Comparison of ENCODE assay signal across 26 mouse cellular contexts in the genomic region with DNA sequence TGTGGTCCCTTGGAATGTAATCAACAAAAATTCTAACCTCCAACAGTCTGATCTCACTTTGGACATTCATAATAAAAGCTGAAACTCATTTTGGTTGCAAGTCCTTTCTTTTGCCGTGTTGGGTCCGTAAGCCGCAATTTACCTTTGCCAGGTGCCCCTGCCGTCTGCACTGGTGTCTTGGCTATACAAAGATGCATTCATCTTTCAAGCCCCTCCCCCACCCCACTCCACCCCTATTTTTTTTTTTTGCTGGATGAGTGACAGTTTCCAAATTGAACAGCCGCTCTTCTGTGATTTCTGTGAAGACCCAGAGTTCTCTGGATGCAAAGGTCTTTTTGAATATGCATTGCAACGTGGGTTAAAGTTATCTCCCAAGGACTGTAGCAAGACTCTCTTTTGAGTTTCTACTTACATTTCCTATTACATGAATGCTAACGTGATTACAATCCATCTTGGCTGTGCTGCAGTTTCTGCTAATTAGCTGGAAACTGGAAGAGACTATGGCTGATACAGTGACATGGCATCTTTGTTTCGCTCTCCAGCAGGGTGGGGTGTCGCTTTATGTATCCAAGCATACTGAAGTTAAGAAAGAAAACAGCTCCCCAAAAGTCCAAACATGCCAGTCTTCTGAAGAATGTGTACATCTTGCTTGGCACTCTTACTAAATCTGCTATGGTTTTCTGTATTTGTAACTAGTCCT.
DNase-seq lines count a peak whose midpoint lies in the region; ATAC-seq lines count a peak whose summit lies in the region.
"Had no signal": no experiment of that assay in that cellular context is flagged by ENCODE, and none has a peak within 500 bp of the region (broad histone marks: within the 10 kb centered on the region; RNA-seq: fewer than 3 reads in every experiment).

No protein-coding gene starts in this region.

- H3K27me3 ChIP-seq in forebrain, embryonic 13.5 days: no peaks in the 10 kb centered on the region
- H3K27me3 ChIP-seq in forebrain, embryonic 11.5 days (ENCODE audit: control insufficient read depth, insufficient read depth, low read length): no peaks in the 10 kb centered on the region
- H3K27me3 ChIP-seq in hindbrain, embryonic 10.5 days (ENCODE audit: insufficient read depth, poor library complexity, severe bottlenecking): no peaks in the 10 kb centered on the region
- no peaks in the 10 kb centered on the region for H3K27me3 ChIP-seq in hindbrain, embryonic 11.5 days (ENCODE audit: control insufficient read depth, insufficient read depth, low read length)
- no peaks in the 10 kb centered on the region for H3K27me3 ChIP-seq in forebrain, embryonic 16.5 days (replicated peaks; ENCODE audit: control insufficient read depth, insufficient read depth, low read length)
- H3K27me3 ChIP-seq: CH12.LX; heart, embryonic 12.5 days; heart, embryonic 15.5 days; Patski had no signal

- no peak overlapping the region for H3K9ac ChIP-seq in forebrain, embryonic 13.5 days
- H3K9ac ChIP-seq in forebrain, embryonic 11.5 days (ENCODE audit: low read length): no peak overlapping the region
- no peak overlapping the region for H3K9ac ChIP-seq in hindbrain, embryonic 11.5 days (ENCODE audit: low read depth, low read length)
- H3K9ac ChIP-seq in forebrain, embryonic 16.5 days (replicated peaks; ENCODE audit: low read depth, low read length): no peak overlapping the region
- H3K9ac ChIP-seq: heart, embryonic 12.5 days; heart, embryonic 15.5 days; hindbrain, embryonic 14.5 days had no signal

- H3K36me3 ChIP-seq in forebrain, embryonic 13.5 days (ENCODE audit: poor library complexity, severe bottlenecking): 0 out of 2 replicates have a peak, but pooled peaks cover 5% of the 10 kb centered on the region
- no peaks in the 10 kb centered on the region for H3K36me3 ChIP-seq in forebrain, embryonic 11.5 days (ENCODE audit: control insufficient read depth, insufficient read depth, low read length)
- H3K36me3 ChIP-seq in hindbrain, embryonic 10.5 days: peaks cover 6% of the 10 kb centered on the region; the same call in 1 of the 2 replicates
- no peaks in the 10 kb centered on the region for H3K36me3 ChIP-seq in hindbrain, embryonic 11.5 days (ENCODE audit: control insufficient read depth, insufficient read depth, low read length)
- H3K36me3 ChIP-seq in forebrain, embryonic 16.5 days (ENCODE audit: control insufficient read depth, insufficient read depth): no peaks in the 10 kb centered on the region
- H3K36me3 ChIP-seq: heart, embryonic 15.5 days had no signal

- H3K9me3 ChIP-seq in forebrain, embryonic 13.5 days (replicated peaks): no peaks in the 10 kb centered on the region
- H3K9me3 ChIP-seq in forebrain, embryonic 11.5 days (ENCODE audit: control insufficient read depth, low read length): no peaks in the 10 kb centered on the region
- H3K9me3 ChIP-seq in hindbrain, embryonic 10.5 days: no peaks in the 10 kb centered on the region
- no peaks in the 10 kb centered on the region for H3K9me3 ChIP-seq in hindbrain, embryonic 11.5 days (ENCODE audit: control insufficient read depth, low read length)
- no peaks in the 10 kb centered on the region for H3K9me3 ChIP-seq in forebrain, embryonic 16.5 days (ENCODE audit: control insufficient read depth, low read length)
- H3K9me3 ChIP-seq: G1E; heart, embryonic 12.5 days; heart, embryonic 15.5 days had no signal

- no peak overlapping the region for H3K4me2 ChIP-seq in forebrain, embryonic 13.5 days
- H3K4me2 ChIP-seq in forebrain, embryonic 11.5 days (ENCODE audit: low read depth, low read length, severe bottlenecking): no peak overlapping the region
- no peak overlapping the region for H3K4me2 ChIP-seq in hindbrain, embryonic 11.5 days (replicated peaks; ENCODE audit: low read depth, low read length)
- no peak overlapping the region for H3K4me2 ChIP-seq in forebrain, embryonic 16.5 days (ENCODE audit: low read length)
- H3K4me2 ChIP-seq: heart, embryonic 12.5 days; heart, embryonic 15.5 days; hindbrain, embryonic 14.5 days had no signal

- peaks cover 26% of the 10 kb centered on the region for H3K4me1 ChIP-seq in forebrain, embryonic 13.5 days
- no peaks in the 10 kb centered on the region for H3K4me1 ChIP-seq in forebrain, embryonic 11.5 days (replicated peaks; ENCODE audit: control insufficient read depth, insufficient read depth, low read length)
- H3K4me1 ChIP-seq in hindbrain, embryonic 10.5 days (replicated peaks): peaks cover 17% of the 10 kb centered on the region
- H3K4me1 ChIP-seq in hindbrain, embryonic 11.5 days (replicated peaks; ENCODE audit: control insufficient read depth, insufficient read depth, low read length): peaks cover 4% of the 10 kb centered on the region; the same call in 1 of the 2 replicates
- peaks cover 28% of the 10 kb centered on the region for H3K4me1 ChIP-seq in forebrain, embryonic 16.5 days (replicated peaks; ENCODE audit: control insufficient read depth, insufficient read depth, low read length)

- no peak for DNase-seq in forebrain, embryonic 11.5 days (ENCODE audit: low spot score)
- no peak for DNase-seq in hindbrain, embryonic 10.5 days (ENCODE audit: low spot score)
- no peak for DNase-seq in hindbrain, embryonic 11.5 days (ENCODE audit: low spot score)
- DNase-seq in lung, postnatal 10 days: no peak
- DNase-seq: adrenal gland, postnatal 10 days; adrenal gland, postnatal 36 days; B cell, adult 2 months; cerebellum, adult 11-12 months; cerebellum, adult 8-10 months; gastrocnemius, postnatal 25 days; heart, adult 18-20 months; heart, postnatal 10 days; heart, postnatal 36 days; kidney, adult 18-20 months; kidney, adult 9 months had no signal

- ATAC-seq in forebrain, embryonic 13.5 days: peak; percentile 75
- ATAC-seq in forebrain, embryonic 11.5 days (replicated peaks; ENCODE audit: low FRiP score): no peak
- no peak for ATAC-seq in hindbrain, embryonic 11.5 days (ENCODE audit: low FRiP score)
- ATAC-seq in forebrain, embryonic 16.5 days: peak; percentile 75
- ATAC-seq: hindbrain, postnatal 0 days; inflammation-experienced regulatory T-cells, adult 6 months; intestine, embryonic 16.5 days; Patski had no signal

- 41% methylated on average over 9 of the region's 9 CpGs for whole genome bisulfite sequencing in forebrain, embryonic 13.5 days
- 77% methylated on average over 9 of the region's 9 CpGs for WGBS in forebrain, embryonic 11.5 days
- 78% methylated on average over 9 of the region's 9 CpGs for WGBS in hindbrain, embryonic 10.5 days
- WGBS in hindbrain, embryonic 11.5 days: 76% methylated on average over 9 of the region's 9 CpGs
- 26% methylated on average over 9 of the region's 9 CpGs for WGBS in forebrain, embryonic 16.5 days

- peak overlapping the region; percentile 44; the same call in 1 of the 2 replicates for H3K27ac ChIP-seq in forebrain, embryonic 13.5 days
- no peak overlapping the region for H3K27ac ChIP-seq in forebrain, embryonic 11.5 days (ENCODE audit: low read depth, low read length)
- peak overlapping the region; percentile 59; the same call in 1 of the 2 replicates for H3K27ac ChIP-seq in hindbrain, embryonic 10.5 days
- H3K27ac ChIP-seq in hindbrain, embryonic 11.5 days (ENCODE audit: low read depth, low read length): no peak overlapping the region
- H3K27ac ChIP-seq in forebrain, embryonic 16.5 days (ENCODE audit: low read length): peak overlapping the region; percentile 43
- H3K27ac ChIP-seq: heart, embryonic 15.5 days; hindbrain, embryonic 14.5 days; hindbrain, postnatal 0 days had no signal

- H3K4me3 ChIP-seq in forebrain, embryonic 13.5 days: no peak overlapping the region
- no peak overlapping the region for H3K4me3 ChIP-seq in forebrain, embryonic 11.5 days (ENCODE audit: low read depth, low read length)
- H3K4me3 ChIP-seq in hindbrain, embryonic 10.5 days: no peak overlapping the region
- no peak overlapping the region for H3K4me3 ChIP-seq in hindbrain, embryonic 11.5 days (ENCODE audit: low read depth, low read length)
- no peak overlapping the region for H3K4me3 ChIP-seq in forebrain, embryonic 16.5 days (replicated peaks; ENCODE audit: low read length)
- H3K4me3 ChIP-seq: heart, embryonic 12.5 days; heart, embryonic 15.5 days had no signal

Comparison
In these comparisons a context has a peak if more than half of its experiments do, and no peak if none do; other contexts are left out.
1. ATAC-seq: peak in forebrain, embryonic 13.5 days (single experiment) and forebrain, embryonic 16.5 days (single experiment); none in forebrain, embryonic 11.5 days (single experiment) and hindbrain, embryonic 11.5 days (single experiment).
2. H3K27ac ChIP-seq: peak in forebrain, embryonic 13.5 days (single experiment), hindbrain, embryonic 10.5 days (single experiment) and forebrain, embryonic 16.5 days (single experiment); none in forebrain, embryonic 11.5 days (single experiment) and hindbrain, embryonic 11.5 days (single experiment).